Mouse (Mus musculus) liver, adult 2 months (tissue): ENCODE data around the gene Hist1h1d.
"Not testable (repeated sequence)": the region's sequence is repeated elsewhere in the genome, so short reads cannot be mapped to it uniquely, and the experiment has no call there.

ENCODE experiments used
- CTCF ChIP-seq: fragments of 200-500 bp; IDR thresholded peaks from 2 replicates; pipeline ENCODE4 v1.5.1; 2011; ENCODE audit warnings: low read depth, low read length, control low read depth
- POLR2A ChIP-seq: fragments of 200-500 bp; IDR thresholded peaks from 2 replicates; pipeline ENCODE4 v1.6.1; 2011; ENCODE audit warnings: low read length, control low read depth; ENCODE audit not compliant: insufficient read depth; ENCODE audit errors: extremely low read depth

- TF ChIP-seq CTCF, POLR2A: not testable (repeated sequence)
Observed at GRCm38 (mm10) chr13:23560699-23561098, 7.6 kb downstream of the Hist1h1d start.
